Mouse (Mus musculus): ENCODE measurements around the gene Ikzf2. TPM values are rescaled to one million over a fixed set of nuclear protein-coding genes. Genes with fewer than 3 reads are reported as not detected.

Ikzf2 gene
- polyA plus RNA-seq, 1 experiment from 2014 or later, result 4.2 TPM

DNA sequence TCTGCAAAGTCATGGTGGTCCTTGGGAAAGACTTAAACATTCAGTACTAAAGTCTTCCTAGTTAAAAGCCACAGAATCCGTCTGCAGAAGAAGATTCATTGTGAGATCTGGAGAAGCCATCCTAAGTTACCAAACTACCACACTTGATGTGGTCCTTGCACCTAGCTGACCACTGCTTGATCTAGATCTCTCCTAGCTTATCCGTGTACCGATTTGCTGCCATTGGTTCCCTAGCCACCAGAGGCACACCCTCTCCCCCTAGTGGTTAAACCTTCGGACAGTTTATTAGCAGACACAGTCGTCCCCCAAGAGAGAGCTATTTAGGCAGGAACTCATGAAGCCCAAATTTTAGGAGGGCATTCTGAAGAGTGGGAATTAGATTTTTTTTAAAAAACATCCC lies 1.9 kb upstream of the Ikzf2 start:
- peak; percentile 84 for DNase-seq (ENCODE audit: low spot score)
- Histone ChIP-seq H3K4me3 (ENCODE audit: low read depth, low read length) (no peak overlapping the region), H3K27ac (replicated peaks; ENCODE audit: low read depth, low read length) (no peak overlapping the region), H3K9ac (ENCODE audit: low read depth, low read length) (no peak overlapping the region), H3K36me3 (ENCODE audit: control insufficient read depth, insufficient read depth, low read length) (no peaks in the 10 kb centered on the region), H3K4me2 (ENCODE audit: low read depth, low read length) (peak overlapping the region; percentile 38), H3K9me3 (ENCODE audit: control insufficient read depth, low read length) (no peaks in the 10 kb centered on the region), H3K27me3 (replicated peaks; ENCODE audit: control insufficient read depth, insufficient read depth, low read length) (no peaks in the 10 kb centered on the region; the same call in 1 of the 2 replicates), H3K4me1 (ENCODE audit: control insufficient read depth, insufficient read depth, low read length) (peaks cover 6% of the 10 kb centered on the region; the same call in 1 of the 2 replicates)
- WGBS, result 0% methylated on average over 5 of the region's 5 CpGs
- ATAC-seq (ENCODE audit: low read depth), result no peak

DNA sequence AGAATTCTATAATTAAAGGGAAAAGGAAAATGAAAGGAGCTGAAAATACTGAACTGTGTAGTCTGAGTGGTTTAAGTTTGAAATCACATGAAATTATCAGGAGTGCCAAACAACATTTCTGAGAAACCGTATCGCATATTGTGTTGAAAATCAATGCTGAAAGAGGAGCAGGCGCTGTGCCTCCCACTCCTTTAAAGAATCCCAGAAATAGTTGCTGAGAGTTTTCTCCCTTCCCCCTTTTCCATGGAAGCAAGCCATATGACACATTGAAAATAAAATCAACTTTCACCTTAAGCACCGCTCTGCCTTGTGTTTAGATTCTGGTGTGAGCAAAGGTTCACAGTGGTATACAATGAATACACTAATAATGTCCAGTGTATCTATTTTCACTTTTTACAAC lies 1.1 kb upstream of the Ikzf2 start:
- ATAC-seq (ENCODE audit: low read depth) (no peak), DNase-seq (ENCODE audit: low spot score) (no peak)
- H3K4me1 ChIP-seq (ENCODE audit: control insufficient read depth, insufficient read depth, low read length), result peaks cover 6% of the 10 kb centered on the region; the same call in 1 of the 2 replicates
- H3K4me2 ChIP-seq (ENCODE audit: low read depth, low read length), result peak overlapping the region; percentile 61
- peak overlapping the region; percentile 77 for H3K4me3 ChIP-seq (ENCODE audit: low read depth, low read length)
- 0 out of 2 replicates have a peak overlapping the region, but pooled peaks have one; percentile 91 for H3K27ac ChIP-seq (replicated peaks; ENCODE audit: low read depth, low read length)
- H3K27me3 ChIP-seq (replicated peaks; ENCODE audit: control insufficient read depth, insufficient read depth, low read length), result no peaks in the 10 kb centered on the region; the same call in 1 of the 2 replicates
- no peaks in the 10 kb centered on the region for H3K36me3 ChIP-seq (ENCODE audit: control insufficient read depth, insufficient read depth, low read length)
- 10% methylated on average over 4 of the region's 4 CpGs for WGBS
- H3K9ac ChIP-seq (ENCODE audit: low read depth, low read length), result peak overlapping the region; percentile 81
- no peaks in the 10 kb centered on the region for H3K9me3 ChIP-seq (ENCODE audit: control insufficient read depth, low read length)

DNA sequence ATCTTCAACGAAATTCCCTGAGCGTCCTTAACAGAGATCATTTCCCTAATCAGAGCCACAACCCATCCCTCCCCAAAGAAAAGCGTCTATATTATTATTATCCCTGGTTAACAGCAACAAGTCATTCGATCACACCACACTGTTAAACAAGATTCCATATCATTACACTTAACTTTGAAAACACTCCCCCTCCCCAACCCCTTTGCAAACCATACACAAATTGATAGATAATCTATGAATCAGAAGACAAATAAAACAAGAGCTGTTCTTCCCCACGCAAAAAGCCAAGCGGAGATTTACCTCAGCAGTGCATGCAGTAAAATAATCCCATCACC lies 337 bp downstream of the Ikzf2 start:
- Histone ChIP-seq H3K27ac (replicated peaks; ENCODE audit: low read depth, low read length) (peak overlapping the region; percentile 91), H3K4me3 (ENCODE audit: low read depth, low read length) (peak overlapping the region; percentile 77), H3K4me2 (ENCODE audit: low read depth, low read length) (peak overlapping the region; percentile 88), H3K27me3 (replicated peaks; ENCODE audit: control insufficient read depth, insufficient read depth, low read length) (no peaks in the 10 kb centered on the region; the same call in 1 of the 2 replicates), H3K9ac (ENCODE audit: low read depth, low read length) (peak overlapping the region; percentile 81), H3K4me1 (ENCODE audit: control insufficient read depth, insufficient read depth, low read length) (peaks cover 6% of the 10 kb centered on the region; the same call in 1 of the 2 replicates), H3K36me3 (ENCODE audit: control insufficient read depth, insufficient read depth, low read length) (no peaks in the 10 kb centered on the region), H3K9me3 (ENCODE audit: control insufficient read depth, low read length) (no peaks in the 10 kb centered on the region)
- WGBS, result under 1% methylated on average over 6 of the region's 6 CpGs
- ATAC-seq (ENCODE audit: low read depth) (no peak; the same call in 1 of the 2 replicates), DNase-seq (ENCODE audit: low spot score) (no peak)

DNA sequence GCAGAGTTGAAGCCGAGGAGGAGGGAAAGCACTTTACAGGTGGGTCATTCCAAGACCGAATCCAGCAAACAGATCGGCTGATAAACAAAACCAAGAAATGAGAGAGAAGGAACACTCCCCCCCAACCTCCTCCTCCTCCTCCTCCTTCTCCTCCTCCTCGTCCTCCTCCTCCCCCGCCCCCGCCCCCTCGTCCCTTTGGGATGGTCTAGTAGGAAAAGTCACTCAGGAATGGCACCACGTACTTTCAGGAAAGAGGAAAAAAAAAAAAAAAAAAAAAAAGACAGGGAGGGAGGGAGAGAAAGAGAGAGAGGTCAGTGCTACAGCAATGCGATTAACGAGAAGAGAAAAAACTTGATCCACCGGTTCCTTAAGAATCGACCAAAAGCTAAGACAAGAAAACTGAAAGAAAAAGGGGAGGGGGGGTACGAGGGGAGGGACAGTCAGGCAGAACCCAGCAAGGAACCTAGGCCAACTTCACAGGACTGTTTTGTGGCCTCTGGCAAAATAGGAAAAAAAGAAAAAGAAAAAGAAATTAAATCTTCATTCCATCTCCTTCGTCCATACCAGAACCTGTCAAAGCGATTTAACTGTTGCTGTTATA lies 1.1 kb downstream of the Ikzf2 start:
- peaks cover 6% of the 10 kb centered on the region; the same call in 1 of the 2 replicates for H3K4me1 ChIP-seq (ENCODE audit: control insufficient read depth, insufficient read depth, low read length)
- no peaks in the 10 kb centered on the region; the same call in 1 of the 2 replicates for H3K27me3 ChIP-seq (replicated peaks; ENCODE audit: control insufficient read depth, insufficient read depth, low read length)
- H3K4me3 ChIP-seq (ENCODE audit: low read depth, low read length), result peak overlapping the region; percentile 77
- peak overlapping the region; percentile 88 for H3K4me2 ChIP-seq (ENCODE audit: low read depth, low read length)
- no peaks in the 10 kb centered on the region for H3K9me3 ChIP-seq (ENCODE audit: control insufficient read depth, low read length)
- no peaks in the 10 kb centered on the region for H3K36me3 ChIP-seq (ENCODE audit: control insufficient read depth, insufficient read depth, low read length)
- ATAC-seq (ENCODE audit: low read depth), result no peak
- peak; percentile 81 for DNase-seq (ENCODE audit: low spot score)
- H3K9ac ChIP-seq (ENCODE audit: low read depth, low read length), result peak overlapping the region; percentile 81
- H3K27ac ChIP-seq (replicated peaks; ENCODE audit: low read depth, low read length), result peak overlapping the region; percentile 91
- WGBS, result under 1% methylated on average over 14 of the region's 15 CpGs

DNA sequence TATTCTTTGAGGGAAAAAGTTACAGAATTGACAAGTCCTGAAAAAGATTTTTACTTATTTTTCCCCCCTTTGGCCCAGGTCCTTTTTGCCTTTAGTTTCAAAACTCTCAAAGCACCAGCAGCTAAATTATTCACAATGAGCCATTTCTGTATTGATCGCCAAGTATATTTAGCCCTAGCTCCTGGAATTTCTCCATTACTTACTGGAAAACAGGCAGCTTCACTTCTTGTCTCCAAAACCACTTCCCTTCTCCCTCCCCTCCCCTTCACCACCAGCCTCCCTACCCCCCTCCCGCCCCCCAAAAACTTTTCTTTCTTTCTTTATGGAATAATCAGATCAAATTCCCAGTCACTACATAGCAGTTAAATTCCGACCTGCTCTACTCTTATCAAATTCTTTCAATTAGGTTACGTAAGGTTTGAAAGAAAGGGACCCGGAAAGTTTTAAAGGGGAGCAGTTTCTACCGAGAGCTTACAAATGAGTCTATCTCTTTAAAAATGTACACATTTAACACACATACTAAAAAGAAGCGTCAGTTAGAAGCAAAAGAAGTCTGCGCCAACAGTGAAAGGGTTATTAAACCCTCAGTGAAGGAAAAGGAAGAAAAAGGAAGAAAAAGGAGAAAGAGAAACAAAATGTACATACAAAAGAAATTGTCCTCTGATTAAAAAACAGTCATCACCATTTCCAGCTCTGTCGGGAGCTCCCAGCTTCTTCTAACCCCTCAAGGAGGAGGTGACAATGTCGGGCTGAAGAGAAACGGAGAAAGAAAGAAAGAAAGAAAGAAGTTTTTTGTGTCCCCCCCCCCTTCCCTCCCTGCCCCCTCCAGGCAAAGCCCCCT lies 1.8 kb downstream of the Ikzf2 start:
- DNase-seq (ENCODE audit: low spot score) (no peak), ATAC-seq (ENCODE audit: low read depth) (no peak)
- WGBS, result under 1% methylated on average over 11 of the region's 11 CpGs
- Histone ChIP-seq H3K9me3 (ENCODE audit: control insufficient read depth, low read length) (no peaks in the 10 kb centered on the region), H3K4me1 (ENCODE audit: control insufficient read depth, insufficient read depth, low read length) (peaks cover 6% of the 10 kb centered on the region; the same call in 1 of the 2 replicates), H3K27ac (replicated peaks; ENCODE audit: low read depth, low read length) (peak overlapping the region; percentile 91), H3K27me3 (replicated peaks; ENCODE audit: control insufficient read depth, insufficient read depth, low read length) (no peaks in the 10 kb centered on the region; the same call in 1 of the 2 replicates), H3K9ac (ENCODE audit: low read depth, low read length) (peak overlapping the region; percentile 66), H3K36me3 (ENCODE audit: control insufficient read depth, insufficient read depth, low read length) (no peaks in the 10 kb centered on the region), H3K4me2 (ENCODE audit: low read depth, low read length) (peak overlapping the region; percentile 88), H3K4me3 (ENCODE audit: low read depth, low read length) (peak overlapping the region; percentile 77)

DNA sequence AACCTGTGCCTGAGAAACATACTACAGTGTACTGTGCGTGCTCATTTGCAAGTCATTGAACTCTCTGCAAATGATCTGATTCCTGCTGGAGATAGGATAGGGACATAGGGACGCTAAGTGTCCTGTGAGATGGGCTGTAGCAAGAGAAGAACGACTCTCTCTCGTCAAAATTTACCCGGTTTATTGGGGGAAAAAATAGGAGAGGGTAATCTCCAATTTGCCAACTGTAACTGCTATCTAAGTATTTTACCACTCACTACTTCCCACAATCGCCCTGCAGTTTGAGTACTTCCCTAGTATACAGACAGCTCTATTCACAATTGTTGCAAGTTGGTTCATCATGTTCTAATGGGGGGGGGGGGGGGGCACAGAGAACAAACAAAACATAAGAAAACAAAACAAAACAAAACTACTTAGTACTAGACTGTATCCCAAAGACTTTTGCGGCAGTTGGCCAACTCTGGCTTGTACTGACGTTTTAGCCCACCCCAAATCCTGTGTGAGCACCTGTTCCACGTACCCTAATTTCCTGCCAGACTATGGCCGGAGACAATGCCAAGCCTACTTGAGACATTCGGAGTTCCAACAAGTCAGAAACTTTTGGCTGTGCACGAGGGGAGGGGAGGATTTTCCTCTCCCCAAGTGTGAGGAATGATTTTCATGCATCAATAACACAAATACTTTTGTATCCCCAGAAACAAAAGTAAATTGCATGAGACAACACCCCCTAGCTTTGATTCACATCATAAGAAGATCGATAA lies 2.6 kb downstream of the Ikzf2 start:
- H3K27ac ChIP-seq (replicated peaks; ENCODE audit: low read depth, low read length), result peak overlapping the region; percentile 91; the same call in 1 of the 2 replicates
- peak; percentile 22 for DNase-seq (ENCODE audit: low spot score)
- H3K36me3 ChIP-seq (ENCODE audit: control insufficient read depth, insufficient read depth, low read length), result no peaks in the 10 kb centered on the region
- peak overlapping the region; percentile 77 for H3K4me3 ChIP-seq (ENCODE audit: low read depth, low read length)
- no peak for ATAC-seq (ENCODE audit: low read depth)
- no peaks in the 10 kb centered on the region for H3K27me3 ChIP-seq (replicated peaks; ENCODE audit: control insufficient read depth, insufficient read depth, low read length)
- H3K4me1 ChIP-seq (ENCODE audit: control insufficient read depth, insufficient read depth, low read length), result peaks cover 6% of the 10 kb centered on the region; the same call in 1 of the 2 replicates
- H3K4me2 ChIP-seq (ENCODE audit: low read depth, low read length), result peak overlapping the region; percentile 88
- H3K9me3 ChIP-seq (ENCODE audit: control insufficient read depth, low read length), result no peaks in the 10 kb centered on the region
- 24% methylated on average over 13 of the region's 13 CpGs for WGBS
- peak overlapping the region; percentile 66 for H3K9ac ChIP-seq (ENCODE audit: low read depth, low read length)

DNA sequence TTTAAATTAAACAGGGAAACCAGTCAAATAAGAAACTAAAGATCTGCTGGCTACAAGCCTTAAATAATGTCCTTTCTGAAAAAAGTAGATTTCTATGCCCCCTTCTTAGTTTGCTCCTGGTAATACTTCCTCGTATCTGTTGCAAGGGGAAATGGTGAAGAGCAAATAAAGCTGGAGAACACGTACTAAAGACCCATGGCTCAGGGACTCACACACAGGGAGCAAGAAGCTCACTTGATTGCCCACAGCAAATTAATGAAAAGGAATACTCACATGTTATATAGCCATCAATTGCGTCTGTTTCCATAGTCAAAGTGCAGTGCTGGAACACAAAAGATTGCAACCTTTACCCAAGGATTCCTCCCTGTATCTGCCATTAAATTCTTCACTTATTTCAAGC lies 3.2 kb downstream of the Ikzf2 start:
- peak overlapping the region; percentile 88 for H3K4me2 ChIP-seq (ENCODE audit: low read depth, low read length)
- peaks cover 6% of the 10 kb centered on the region; the same call in 1 of the 2 replicates for H3K4me1 ChIP-seq (ENCODE audit: control insufficient read depth, insufficient read depth, low read length)
- no peaks in the 10 kb centered on the region for H3K9me3 ChIP-seq (ENCODE audit: control insufficient read depth, low read length)
- WGBS, result 66% methylated on average over 3 of the region's 3 CpGs
- ATAC-seq (ENCODE audit: low read depth), result no peak
- H3K9ac ChIP-seq (ENCODE audit: low read depth, low read length), result peak overlapping the region; percentile 66; the same call in 1 of the 2 replicates
- no peak for DNase-seq (ENCODE audit: low spot score)
- H3K4me3 ChIP-seq (ENCODE audit: low read depth, low read length), result peak overlapping the region; percentile 77
- no peak overlapping the region for H3K27ac ChIP-seq (replicated peaks; ENCODE audit: low read depth, low read length)
- H3K36me3 ChIP-seq (ENCODE audit: control insufficient read depth, insufficient read depth, low read length), result no peaks in the 10 kb centered on the region
- H3K27me3 ChIP-seq (replicated peaks; ENCODE audit: control insufficient read depth, insufficient read depth, low read length), result no peaks in the 10 kb centered on the region

DNA sequence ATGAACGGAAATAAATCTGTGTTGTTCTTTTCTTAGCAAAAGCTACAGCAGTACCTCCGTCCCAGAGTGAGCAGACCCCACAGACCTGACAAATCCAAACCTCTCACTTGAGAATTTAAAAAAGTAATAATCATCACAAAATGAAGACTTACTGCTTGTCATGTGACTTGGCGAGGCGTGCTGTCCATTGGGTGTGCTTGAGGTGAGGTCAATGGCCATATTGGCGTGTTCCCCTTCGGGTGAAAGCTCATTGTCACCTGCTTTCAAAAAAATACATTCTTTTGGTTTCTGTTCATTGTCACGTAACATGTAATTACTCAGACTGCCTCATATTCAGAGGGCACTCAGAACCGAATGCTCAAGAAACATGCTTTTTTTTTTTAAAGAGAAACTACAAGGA lies 4.0 kb downstream of the Ikzf2 start:
- 78% methylated on average over 8 of the region's 8 CpGs for WGBS

More for the DNA sequence above, 4.0 kb downstream of the Ikzf2 start:
- no peak overlapping the region for H3K9ac ChIP-seq (ENCODE audit: low read depth, low read length)
- DNase-seq (ENCODE audit: low spot score) (no peak), ATAC-seq (ENCODE audit: low read depth) (no peak)
- no peak overlapping the region for H3K27ac ChIP-seq (replicated peaks; ENCODE audit: low read depth, low read length)
- H3K4me1 ChIP-seq (ENCODE audit: control insufficient read depth, insufficient read depth, low read length), result peaks cover 6% of the 10 kb centered on the region; the same call in 1 of the 2 replicates
- H3K27me3 ChIP-seq (replicated peaks; ENCODE audit: control insufficient read depth, insufficient read depth, low read length), result no peaks in the 10 kb centered on the region
- H3K9me3 ChIP-seq (ENCODE audit: control insufficient read depth, low read length), result no peaks in the 10 kb centered on the region
- H3K4me2 ChIP-seq (ENCODE audit: low read depth, low read length), result peak overlapping the region; percentile 34
- no peaks in the 10 kb centered on the region for H3K36me3 ChIP-seq (ENCODE audit: control insufficient read depth, insufficient read depth, low read length)
- 0 out of 2 replicates have a peak overlapping the region, but pooled peaks have one; percentile 1 for H3K4me3 ChIP-seq (ENCODE audit: low read depth, low read length)

Measured in embryonic facial prominence, embryonic 14.5 days (tissue).